Mouse (Mus musculus) natural killer cell, adult 2 months (primary cell): ENCODE data around the gene Gfra1.

ENCODE experiments used
- DNase-seq, 2 experiments: peaks; one replicate each; pipeline ENCODE4 v3.0.0; 2022; ENCODE audit warnings: low spot score in 2 of 2

Gfra1 gene

GRCm38 (mm10) chr19:58328014-58328413, 127.7 kb downstream of the Gfra1 start:
- no peak for DNase-seq

- DNase-seq, result no peak
These were observed 139.2 kb downstream of the Gfra1 start for GRCm38 (mm10) chr19:58316474-58316873.

GRCm38 (mm10) chr19:58315681-58316080, 140.0 kb downstream of the Gfra1 start:
- no peak for DNase-seq

GRCm38 (mm10) chr19:58314631-58315030, 141.1 kb downstream of the Gfra1 start:
- DNase-seq, result no peak

GRCm38 (mm10) chr19:58313785-58314184, 141.9 kb downstream of the Gfra1 start:
- DNase-seq, result no peak

GRCm38 (mm10) chr19:58312492-58312891, 143.2 kb downstream of the Gfra1 start:
- DNase-seq, result no peak

- DNase-seq, result no peak
These were observed 145.1 kb downstream of the Gfra1 start for GRCm38 (mm10) chr19:58310334-58311315.

GRCm38 (mm10) chr19:58309620-58310275, 146.0 kb downstream of the Gfra1 start:
- no peak for DNase-seq

- no peak for DNase-seq
These were observed 154.6 kb downstream of the Gfra1 start for GRCm38 (mm10) chr19:58301105-58301504.

- no peak for DNase-seq
These were observed 157.8 kb downstream of the Gfra1 start for GRCm38 (mm10) chr19:58297926-58298325.

- no peak for DNase-seq
These were observed 158.9 kb downstream of the Gfra1 start for GRCm38 (mm10) chr19:58296842-58297190.

GRCm38 (mm10) chr19:58295986-58296841, 159.5 kb downstream of the Gfra1 start:
- DNase-seq, result no peak

- DNase-seq, result no peak
These were observed 167.6 kb downstream of the Gfra1 start for GRCm38 (mm10) chr19:58288145-58288544.

GRCm38 (mm10) chr19:58275281-58275680, 180.4 kb downstream of the Gfra1 start:
- DNase-seq, result no peak

- DNase-seq, result no peak
These were observed 183.9 kb downstream of the Gfra1 start for GRCm38 (mm10) chr19:58271815-58272214.

- no peak for DNase-seq
These were observed 184.9 kb downstream of the Gfra1 start for GRCm38 (mm10) chr19:58270778-58271177.

GRCm38 (mm10) chr19:58268476-58268875, 187.2 kb downstream of the Gfra1 start:
- DNase-seq, result no peak

GRCm38 (mm10) chr19:58266600-58266999, 189.1 kb downstream of the Gfra1 start:
- DNase-seq, result no peak

GRCm38 (mm10) chr19:58260934-58261333, 194.8 kb downstream of the Gfra1 start:
- no peak for DNase-seq

GRCm38 (mm10) chr19:58259250-58259649, 196.5 kb downstream of the Gfra1 start:
- no peak for DNase-seq

- DNase-seq, result no peak
These were observed 199.2 kb downstream of the Gfra1 start for GRCm38 (mm10) chr19:58256485-58256884.

- DNase-seq, result no peak
These were observed 200.3 kb downstream of the Gfra1 start for GRCm38 (mm10) chr19:58255394-58255793.
